Mouse (Mus musculus) layer of hippocampus, adult 6 months (tissue): ENCODE measurements around the gene Wdr54. TPM values are rescaled to one million over a fixed set of nuclear protein-coding genes. Genes with fewer than 3 reads are reported as not detected.

Experiments
- long read RNA-seq, 2 experiments: library from polyadenylated mRNA; unstranded; transcript quantifications; one replicate each; pipeline ENCODE4 v2.0.0; 2019 to 2020
- polyA plus RNA-seq: library from polyadenylated mRNA; unstranded; fragments of <200 nt; fragmentation: Nextera tagmentation; gene quantifications from 2 replicates; pipeline ENCODE4 v1.2.3, GENCODE M21; 2021

The Wdr54 gene
- 20.7 and 21.5 TPM in 2 replicates for polyA plus RNA-seq
- long read RNA-seq, experiment 1, full-length matches to known transcripts = 5 of 25 reads
- long read RNA-seq, experiment 1, partial matches to known transcripts = 0 of 25 reads
- long read RNA-seq, experiment 1, other reads (novel, unspliced or antisense) = 20 of 25 reads
- long read RNA-seq, experiment 2, full-length matches to known transcripts = 2 of 20 reads
- long read RNA-seq, experiment 2, partial matches to known transcripts = 0 of 20 reads
- long read RNA-seq, experiment 2, other reads (novel, unspliced or antisense) = 18 of 20 reads

GRCm38 (mm10) chr6:83156259-83156684, at the start of gene Wdr54, which contains the start of gene 1700003E16Rik:
Gene Wdr54 (minus strand): TSS chr6:83156397.
Gene 1700003E16Rik (plus strand): TSS chr6:83156404.

GRCm38 (mm10) chr6:83165607-83166242, 9.5 kb upstream of the Wdr54 start, which contains the start of gene Dctn1:
Gene Dctn1 (plus strand): TSS chr6:83165920.

GRCm38 (mm10) chr6:83134951-83135513, 21.2 kb downstream of the Wdr54 start, which contains the start of gene Rtkn:
Gene Rtkn (plus strand): TSS chr6:83135463.

GRCm38 (mm10) chr6:83125331-83125730, 30.9 kb downstream of the Wdr54 start, which contains the start of gene Ino80b:
Gene Ino80b (minus strand): TSS chr6:83125431.

GRCm38 (mm10) chr6:83120930-83121862, 35.0 kb downstream of the Wdr54 start, which contains the start of gene Wbp1:
Gene Wbp1 (minus strand): TSS chr6:83121559.

GRCm38 (mm10) chr6:83115011-83115671, 41.1 kb downstream of the Wdr54 start, which contains the start of gene Mogs:
Gene Mogs (plus strand): TSS chr6:83115496.

GRCm38 (mm10) chr6:83108762-83109668, 47.2 kb downstream of the Wdr54 start, which contains the start of gene Mrpl53:
Gene Mrpl53 (plus strand): TSS chr6:83109040.

GRCm38 (mm10) chr6:83101316-83101687, 54.9 kb downstream of the Wdr54 start, which contains the start of the genes Ccdc142 and Gm42688:
Gene Ccdc142 (plus strand): TSS chr6:83101601.
Gene Gm42688 (plus strand): TSS chr6:83101617.

Other genes with a start within 250 kb of the Wdr54 start
- 13.3 and 16.3 TPM in 2 replicates for gene Sema4f, start 216.6 kb downstream of the Wdr54 start, polyA plus RNA-seq
- gene M1ap, start 209.5 kb downstream of the Wdr54 start, polyA plus RNA-seq = 0.10 and 0.11 TPM in 2 replicates
- gene Dok1, start 122.9 kb downstream of the Wdr54 start, polyA plus RNA-seq = 1.0 and 2.4 TPM in 2 replicates
- 2.1 and 2.7 TPM in 2 replicates for gene Loxl3, start 122.2 kb downstream of the Wdr54 start, polyA plus RNA-seq
- 69.0 and 92.6 TPM in 2 replicates for gene Aup1, start 101.9 kb downstream of the Wdr54 start, polyA plus RNA-seq
- 34.7 and 37.5 TPM in 2 replicates for gene Htra2, start 101.1 kb downstream of the Wdr54 start, polyA plus RNA-seq
- 0.18 and 0.25 TPM in 2 replicates for gene Dqx1, start 98.6 kb downstream of the Wdr54 start, polyA plus RNA-seq
- 0.41 TPM in 1 of 2 replicates, not detected in the other for gene Tlx2, start 86.1 kb downstream of the Wdr54 start, polyA plus RNA-seq
- 23.7 and 27.1 TPM in 2 replicates for gene Pcgf1, start 78.5 kb downstream of the Wdr54 start, polyA plus RNA-seq
- gene Lbx2, start 70.0 kb downstream of the Wdr54 start, polyA plus RNA-seq = 0.93 and 1.4 TPM in 2 replicates
- 0.67 and 0.70 TPM in 2 replicates for gene Ccdc142, start 54.8 kb downstream of the Wdr54 start, polyA plus RNA-seq
- 0.80 and 0.90 TPM in 2 replicates for gene Gm42688, start 54.8 kb downstream of the Wdr54 start, polyA plus RNA-seq
- gene Mrpl53, start 47.4 kb downstream of the Wdr54 start, polyA plus RNA-seq = 146 and 148 TPM in 2 replicates
- gene Mogs, start 40.9 kb downstream of the Wdr54 start, polyA plus RNA-seq = 2.2 and 2.8 TPM in 2 replicates
- gene Wbp1, start 34.8 kb downstream of the Wdr54 start, polyA plus RNA-seq = 28.4 and 32.2 TPM in 2 replicates
- gene Ino80b, start 31.0 kb downstream of the Wdr54 start, polyA plus RNA-seq = 9.7 and 11.3 TPM in 2 replicates
- 45.2 and 50.6 TPM in 2 replicates for gene Rtkn, start 20.9 kb downstream of the Wdr54 start, polyA plus RNA-seq
- gene 1700003E16Rik, start within 50 bp of the Wdr54 start, polyA plus RNA-seq = 32.0 and 43.1 TPM in 2 replicates
- 119 and 123 TPM in 2 replicates for gene Dctn1, start 9.5 kb upstream of the Wdr54 start, polyA plus RNA-seq
- 0.14 and 9.7 TPM in 2 replicates for gene Slc4a5, start 63.4 kb upstream of the Wdr54 start, polyA plus RNA-seq
- gene Mthfd2, start 169.5 kb upstream of the Wdr54 start, polyA plus RNA-seq = 15.1 and 16.7 TPM in 2 replicates
- gene Mob1a, start 169.6 kb upstream of the Wdr54 start, polyA plus RNA-seq = 18.2 and 18.6 TPM in 2 replicates
- gene Bola3, start 192.8 kb upstream of the Wdr54 start, polyA plus RNA-seq = 234 and 271 TPM in 2 replicates